Mouse (Mus musculus): Measurements from ENCODE around the gene Cald1.

Gene Cald1

DNA sequence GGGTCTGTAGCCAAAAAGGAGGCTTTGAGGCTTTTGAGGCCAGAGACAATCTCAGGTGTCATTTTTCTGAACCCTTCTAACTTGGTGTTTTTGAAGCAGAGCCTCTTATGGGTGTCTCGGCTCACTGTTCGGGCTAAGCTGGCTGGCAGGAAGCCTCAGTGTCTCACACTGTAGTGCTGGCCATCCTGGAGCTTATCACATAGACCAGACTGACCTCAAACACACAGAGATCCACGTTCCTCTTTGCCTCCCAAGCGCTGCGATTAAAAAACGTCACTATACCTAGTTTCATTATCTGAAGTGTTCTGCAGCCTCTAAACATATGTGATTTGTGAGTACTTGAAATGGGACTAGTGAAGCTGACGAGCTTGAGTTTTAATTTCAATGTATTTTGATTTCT lies 76.1 kb downstream of the Cald1 start:
- no peak for DNase-seq

- peak; percentile 52 for DNase-seq
These were observed 76.6 kb downstream of the Cald1 start for GRCm38 (mm10) chr6:34674897-34675296.

- DNase-seq = peak; percentile 12
These were observed 83.8 kb downstream of the Cald1 start for GRCm38 (mm10) chr6:34682126-34682525.

DNA sequence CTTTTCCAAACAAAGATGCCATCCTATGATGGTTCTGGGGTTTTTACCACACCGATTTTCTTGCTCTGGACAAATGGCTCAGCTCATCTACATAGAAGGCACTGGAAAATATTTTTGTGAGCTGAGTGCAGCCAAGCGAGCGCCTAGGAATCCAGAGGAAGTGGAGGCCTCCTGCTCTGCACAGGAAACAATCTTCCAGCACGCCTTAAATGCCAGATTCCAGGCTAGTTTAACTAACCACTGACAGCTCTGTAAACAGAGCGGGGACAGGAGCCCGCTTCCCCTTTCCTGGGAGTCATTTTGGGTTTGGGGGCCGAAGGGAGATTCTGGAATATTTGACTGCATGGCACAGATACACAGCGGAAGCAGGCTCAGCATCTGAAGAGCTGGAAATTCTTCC lies 86.6 kb downstream of the Cald1 start:
- DNase-seq = peak; percentile 31

GRCm38 (mm10) chr6:34688971-34689370 lies 90.7 kb downstream of the Cald1 start:
- DNase-seq = no peak

- DNase-seq = no peak
These were observed 93.1 kb downstream of the Cald1 start for GRCm38 (mm10) chr6:34691416-34691815.

- no peak for DNase-seq
These were observed 95.8 kb downstream of the Cald1 start for GRCm38 (mm10) chr6:34694096-34694495.

DNA sequence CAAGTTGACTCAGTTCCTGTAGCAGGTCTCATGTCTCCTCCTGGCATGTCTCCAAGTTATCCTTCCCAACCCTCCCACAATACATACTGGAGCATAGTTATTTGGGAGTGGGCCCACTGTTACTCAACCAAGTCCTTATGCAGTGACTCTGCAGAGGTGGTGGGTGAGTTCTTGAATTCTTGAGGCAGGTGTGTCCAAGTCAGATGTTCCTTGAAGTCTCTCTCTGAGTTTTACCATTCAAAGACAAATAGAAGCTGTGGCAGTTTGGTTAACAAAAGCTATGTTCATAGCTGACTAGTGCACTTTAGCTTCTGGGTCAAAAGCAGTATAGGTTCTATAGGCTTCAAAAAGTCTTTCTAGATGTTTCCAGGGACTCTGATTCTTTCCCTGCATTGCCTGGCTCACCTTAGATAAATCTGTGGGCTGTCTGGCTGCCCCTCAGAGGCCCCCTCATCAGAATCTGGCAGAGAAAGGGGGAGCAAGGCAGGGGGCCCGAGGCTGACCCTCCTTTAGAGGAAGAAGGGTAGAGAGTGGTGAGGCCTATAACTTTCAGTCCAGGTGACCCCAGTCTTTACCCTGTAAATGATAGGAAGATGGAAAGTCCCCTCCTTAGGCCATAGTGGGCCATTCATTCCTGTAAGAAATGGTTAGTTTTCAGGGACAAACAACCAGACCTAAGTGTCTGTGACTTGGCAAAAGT lies 105.3 kb downstream of the Cald1 start:
- DNase-seq = no peak

DNA sequence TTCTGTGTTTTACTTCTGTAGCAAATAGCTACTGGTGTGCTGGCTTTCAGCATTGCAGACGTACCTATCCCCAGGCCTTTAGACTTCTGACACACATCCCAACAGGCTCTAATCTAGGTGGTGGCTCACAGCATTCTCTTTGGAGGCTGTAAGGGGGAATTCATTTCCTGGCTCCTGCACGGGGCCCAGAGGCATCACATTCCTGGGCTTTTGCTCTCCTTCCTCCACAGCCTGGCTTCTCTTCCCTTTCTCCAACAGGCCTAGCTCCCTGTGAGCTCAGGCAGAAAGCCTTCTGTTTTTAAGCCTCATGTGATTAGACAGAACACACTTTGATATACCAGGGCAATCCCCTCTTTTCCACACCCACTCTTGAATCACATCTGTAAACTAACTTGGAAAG lies 109.2 kb downstream of the Cald1 start:
- DNase-seq = no peak

DNA sequence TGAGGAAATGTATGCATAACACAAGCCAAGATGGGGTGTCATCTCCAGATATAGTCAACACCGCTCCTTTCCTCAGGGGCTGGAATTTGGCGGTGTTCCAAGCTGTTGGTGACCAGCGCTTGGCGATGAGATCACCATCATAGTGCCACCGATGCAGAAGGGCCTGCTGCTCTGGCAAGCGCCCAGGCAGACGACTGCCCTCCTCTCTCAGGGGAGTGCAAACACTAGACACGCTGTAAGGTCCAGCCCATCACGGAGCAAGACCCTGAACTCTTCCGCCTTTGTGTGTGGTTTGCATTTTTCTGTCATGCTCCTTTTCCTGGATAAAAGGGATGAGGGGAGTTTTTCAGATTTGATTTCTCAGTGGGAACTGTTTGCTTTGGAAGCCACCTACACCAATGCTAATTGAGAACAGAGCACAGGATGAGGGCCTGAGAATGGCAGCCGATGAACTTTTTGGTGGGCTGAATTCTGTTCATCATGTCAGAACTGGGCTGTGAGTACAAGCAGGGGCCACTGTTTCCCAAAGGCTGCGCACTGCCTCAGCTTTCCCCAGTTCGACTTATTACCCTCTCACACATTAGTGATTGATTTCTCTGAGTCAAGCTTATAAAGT lies 110.5 kb downstream of the Cald1 start:
- peak; percentile 55 for DNase-seq

DNA sequence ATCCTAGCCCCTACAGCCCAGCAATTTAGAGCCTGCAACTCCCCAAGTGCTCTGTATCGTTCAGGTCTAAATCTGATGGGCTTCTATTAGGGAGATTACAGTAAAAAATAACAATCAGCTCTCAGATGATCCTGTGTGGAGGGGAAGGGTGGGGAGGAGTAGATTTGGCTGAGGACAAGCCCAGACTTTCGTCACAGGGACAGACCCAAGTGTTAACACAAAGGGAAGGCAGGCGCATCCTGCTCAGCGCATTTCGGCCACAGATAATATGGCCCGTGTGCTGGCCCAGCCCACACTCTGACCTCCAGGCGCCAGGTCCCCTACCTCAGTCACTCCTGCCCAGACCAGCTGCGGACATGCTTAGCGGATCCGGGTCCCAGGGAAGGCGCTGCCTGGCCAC lies 111.0 kb downstream of the Cald1 start:
- DNase-seq = peak; percentile 87

DNA sequence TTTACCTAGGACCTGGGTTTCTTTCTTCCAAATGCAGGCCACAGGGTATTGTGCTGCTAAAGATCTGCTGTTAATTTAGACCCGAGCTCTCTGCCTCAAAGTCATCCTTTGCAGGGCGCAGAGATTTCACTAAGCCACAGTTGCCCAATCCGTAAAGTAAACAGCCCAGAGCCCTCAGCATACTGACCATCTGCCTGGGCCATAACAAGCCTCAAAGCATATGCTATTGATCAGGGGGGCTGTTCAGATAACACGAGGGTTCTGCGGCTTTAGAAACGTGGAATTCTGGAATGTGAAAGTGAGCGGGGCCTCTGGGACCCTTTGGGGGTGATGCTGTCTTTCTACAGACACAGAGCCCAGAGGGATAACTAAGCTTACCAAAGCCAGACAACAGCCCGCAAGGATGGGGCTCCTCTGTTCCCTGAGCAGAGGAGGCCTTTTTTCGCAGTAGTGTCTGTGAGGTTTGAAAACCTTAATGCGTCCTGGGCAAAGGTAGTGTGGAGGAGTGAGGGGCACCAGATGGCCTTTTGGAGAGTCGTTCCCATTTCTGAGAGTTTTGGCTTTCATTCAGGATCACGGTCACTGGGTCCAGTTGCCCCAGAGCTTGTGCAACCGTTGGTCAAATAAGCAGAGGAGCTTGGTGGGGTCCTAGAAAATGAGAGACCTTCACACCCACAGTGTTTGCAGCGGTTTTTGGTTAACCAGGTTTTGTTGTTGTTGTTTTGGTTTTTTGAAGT lies 111.8 kb downstream of the Cald1 start:
- peak; percentile 25 for DNase-seq

DNA sequence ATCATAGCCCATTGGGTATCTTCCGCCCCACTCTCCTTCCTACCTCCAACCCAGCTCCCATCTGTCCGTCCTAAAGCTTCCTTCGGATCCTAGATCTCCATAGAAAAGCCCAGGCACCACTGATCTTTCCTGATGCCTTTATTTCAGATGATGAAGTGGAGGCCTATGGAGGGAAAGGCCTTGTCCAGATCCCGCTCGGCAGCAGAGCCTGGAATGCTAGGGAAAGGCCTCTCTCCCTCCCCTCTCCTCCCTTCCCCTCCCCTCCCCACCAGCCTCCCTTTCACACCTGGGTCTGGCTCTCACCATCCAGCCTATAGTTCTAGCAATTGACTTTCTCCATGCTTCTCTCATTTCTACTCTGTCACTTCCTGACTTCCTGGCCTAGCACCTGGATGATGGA lies 112.5 kb downstream of the Cald1 start:
- DNase-seq = no peak

DNA sequence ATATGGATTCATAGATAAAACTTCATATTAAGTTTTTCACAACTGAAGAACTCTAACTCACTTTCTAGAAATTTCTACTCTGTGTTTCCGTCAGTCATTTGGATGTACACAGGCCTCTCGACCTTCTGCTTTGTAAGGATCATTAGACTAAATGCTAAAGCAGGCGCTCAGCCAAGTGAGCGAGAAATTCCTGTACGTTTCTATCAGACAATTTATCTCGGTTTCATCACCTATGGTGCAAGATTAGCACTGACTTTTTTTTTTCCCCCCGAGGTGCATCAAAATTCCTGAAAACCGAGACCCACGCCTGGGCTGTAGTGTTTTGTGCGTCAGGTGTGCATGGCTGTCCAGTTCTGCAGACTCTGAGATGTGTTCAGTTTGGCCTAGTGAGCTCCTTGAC lies 113.3 kb downstream of the Cald1 start:
- no peak for DNase-seq

GRCm38 (mm10) chr6:34713169-34713568 lies 114.9 kb downstream of the Cald1 start:
- DNase-seq = no peak

DNA sequence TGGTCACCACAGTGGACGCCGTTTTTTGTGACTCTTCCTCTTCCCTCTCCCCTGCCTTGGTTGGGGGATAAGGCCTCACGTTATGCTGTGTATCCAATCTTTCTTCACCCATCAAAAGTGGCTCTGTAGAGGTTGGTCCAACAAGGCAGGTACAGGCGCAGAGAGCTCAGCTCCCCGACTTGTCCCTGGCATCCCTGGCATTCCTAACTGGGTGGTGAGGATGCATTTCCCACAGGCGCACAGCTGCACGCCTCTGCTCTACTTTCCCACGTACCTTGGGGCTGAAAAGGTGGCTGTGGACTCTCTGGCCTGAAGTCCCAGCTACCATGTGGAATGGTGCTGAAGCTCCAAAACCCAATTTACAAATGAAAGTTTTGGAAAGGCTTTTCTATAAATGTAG lies 115.5 kb downstream of the Cald1 start:
- DNase-seq = no peak

DNA sequence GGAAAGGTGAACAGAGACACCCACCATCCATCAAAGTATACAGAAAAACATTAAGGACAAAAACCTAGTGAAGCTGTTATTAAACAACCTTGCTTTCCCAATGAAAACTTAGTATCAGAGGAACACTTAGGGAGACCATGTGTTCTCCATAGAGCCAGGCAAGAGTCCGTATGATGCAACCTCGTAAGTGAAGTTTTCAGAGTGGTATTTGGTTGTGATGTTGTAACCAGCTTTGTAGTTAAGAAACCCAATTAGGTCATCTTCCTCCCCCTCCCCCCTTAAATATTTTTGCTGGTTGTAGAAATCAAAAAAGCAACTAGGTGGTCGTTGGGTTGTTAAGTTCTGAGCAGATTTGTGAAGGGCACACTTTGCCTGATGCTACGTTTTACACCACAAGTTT lies 116.3 kb downstream of the Cald1 start:
- DNase-seq = peak; percentile 70

DNA sequence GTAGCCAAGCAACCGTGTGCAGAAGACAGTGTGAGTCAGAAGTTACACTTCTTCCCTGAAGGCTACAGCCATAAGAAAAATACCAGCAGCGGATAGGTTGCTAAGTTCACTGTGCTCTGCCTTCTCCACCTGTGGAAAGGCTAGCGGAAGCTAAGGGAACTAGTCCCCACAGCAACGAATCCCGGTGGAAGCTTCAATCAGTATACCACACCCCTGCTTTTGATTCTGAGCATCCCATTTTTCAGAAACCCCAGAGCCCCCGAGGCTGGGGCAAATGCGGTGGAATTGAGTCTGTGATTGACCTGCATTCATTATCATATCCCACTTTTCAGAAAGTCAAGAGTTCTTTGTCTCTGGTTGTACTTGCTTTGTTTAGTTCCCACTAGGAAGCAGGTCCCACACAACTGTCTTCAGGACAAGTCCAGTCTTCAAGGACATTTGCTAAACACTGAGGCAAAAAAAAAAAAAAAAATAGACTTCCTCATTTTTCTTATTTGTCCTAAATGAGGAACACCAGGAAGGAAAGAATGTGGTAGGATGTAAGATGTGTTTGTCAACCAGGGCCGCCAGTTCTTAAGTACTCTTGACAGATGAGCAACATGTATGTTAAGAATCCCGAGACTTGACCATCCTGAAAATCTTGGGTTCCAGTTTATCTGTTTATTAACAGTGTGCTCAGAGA lies 118.0 kb downstream of the Cald1 start:
- DNase-seq = no peak

GRCm38 (mm10) chr6:34716888-34717635 lies 118.8 kb downstream of the Cald1 start:
- DNase-seq = peak; percentile 57

GRCm38 (mm10) chr6:34717651-34718050 lies 119.4 kb downstream of the Cald1 start:
- DNase-seq = no peak

GRCm38 (mm10) chr6:34719141-34719680 lies 120.9 kb downstream of the Cald1 start:
- DNase-seq = no peak

DNA sequence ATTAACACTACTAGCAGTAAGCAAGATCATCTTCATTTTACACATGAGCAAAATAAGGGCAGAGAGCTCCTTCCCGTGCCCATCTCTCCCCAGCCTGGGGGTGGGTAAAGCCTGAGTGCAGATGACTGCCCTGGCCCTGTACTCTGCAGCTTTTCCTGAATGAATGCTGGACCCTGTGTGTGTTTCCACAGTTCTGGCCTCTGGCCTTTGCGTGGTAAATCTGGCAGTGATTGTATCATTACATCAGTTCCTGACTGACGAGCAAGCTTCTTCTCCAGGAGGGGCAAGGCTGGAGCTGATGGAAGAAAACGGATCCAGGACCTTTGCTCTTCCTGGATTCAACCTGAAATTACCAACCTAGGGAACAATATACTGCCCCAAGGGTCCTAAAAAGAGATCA lies 122.1 kb downstream of the Cald1 start:
- DNase-seq = peak; percentile 76

Measured in lung, postnatal 36 days (tissue).